In genomic region chr16:94190256-94190655, GRCm38 (mm10) we compare ENCODE assay signal across 18 mouse cellular contexts.
DNase-seq lines count a peak whose midpoint lies in the region; ATAC-seq and TF ChIP-seq lines count a peak whose summit lies in the region.
"Had no signal": no experiment of that assay in that cellular context is flagged by ENCODE, and none has a peak within 500 bp of the region (broad histone marks: within the 10 kb centered on the region; RNA-seq: fewer than 3 reads in every experiment).

No protein-coding gene starts in this region.

- H3K4me2 ChIP-seq in heart, postnatal 0 days (ENCODE audit: low read depth, low read length) = no peak overlapping the region
- H3K4me2 ChIP-seq: embryonic facial prominence, embryonic 12.5 days; forebrain, embryonic 13.5 days; forebrain, embryonic 15.5 days had no signal

- no peak for TF ChIP-seq EP300 in heart, postnatal 0 days (IDR thresholded peaks at IDR 0.05; ENCODE audit: low read depth)

- 0 out of 2 replicates have a peak, but pooled peaks cover 4% of the 10 kb centered on the region for H3K27me3 ChIP-seq in heart, postnatal 0 days (ENCODE audit: control insufficient read depth, insufficient read depth, low read length)
- no peaks in the 10 kb centered on the region for H3K27me3 ChIP-seq in cerebellum, adult 2 months (ENCODE audit: control insufficient read depth, insufficient read depth, low read length)

- intact Hi-C loops in gastrocnemius, adult 2 months (cut with DNase I) = no loop called here

- peak overlapping the region; percentile 87 for H3K27ac ChIP-seq in gastrocnemius, adult 2 months
- no peak overlapping the region for H3K27ac ChIP-seq in heart, postnatal 0 days (ENCODE audit: low read depth)
- H3K27ac ChIP-seq in cerebellum, adult 2 months (ENCODE audit: insufficient read depth, low read length) = no peak overlapping the region
- H3K27ac ChIP-seq: embryonic facial prominence, embryonic 10.5 days; embryonic facial prominence, embryonic 12.5 days; forebrain, embryonic 13.5 days; forebrain, embryonic 15.5 days had no signal

- H3K9me3 ChIP-seq in heart, postnatal 0 days (replicated peaks; ENCODE audit: control insufficient read depth, low read length) = no peaks in the 10 kb centered on the region
- H3K9me3 ChIP-seq: embryonic facial prominence, embryonic 10.5 days; embryonic facial prominence, embryonic 12.5 days; forebrain, embryonic 13.5 days; forebrain, embryonic 15.5 days had no signal

- ATAC-seq in heart, postnatal 0 days (ENCODE audit: insufficient read depth, low read depth) = no peak
- ATAC-seq: forebrain, embryonic 13.5 days; forebrain, embryonic 15.5 days; forebrain, postnatal 0 days had no signal

- H3K4me1 ChIP-seq in heart, postnatal 0 days (ENCODE audit: control insufficient read depth, insufficient read depth) = peaks cover 8% of the 10 kb centered on the region; the same call in 1 of the 2 replicates
- peaks cover 5% of the 10 kb centered on the region; the same call in 1 of the 2 replicates for H3K4me1 ChIP-seq in cerebellum, adult 2 months (ENCODE audit: control insufficient read depth, insufficient read depth, low read length)
- H3K4me1 ChIP-seq: embryonic facial prominence, embryonic 12.5 days had no signal

- H3K4me3 ChIP-seq in gastrocnemius, adult 2 months = no peak overlapping the region
- H3K4me3 ChIP-seq in heart, postnatal 0 days (ENCODE audit: low read depth, low read length) = no peak overlapping the region
- H3K4me3 ChIP-seq in cerebellum, adult 2 months (replicated peaks; ENCODE audit: insufficient read depth, low read depth, low read length) = no peak overlapping the region
- H3K4me3 ChIP-seq: embryonic facial prominence, embryonic 10.5 days; embryonic facial prominence, embryonic 12.5 days; forebrain, embryonic 13.5 days; forebrain, embryonic 15.5 days had no signal

- H3K9ac ChIP-seq in heart, postnatal 0 days (replicated peaks; ENCODE audit: low read depth, low read length) = no peak overlapping the region
- H3K9ac ChIP-seq: embryonic facial prominence, embryonic 12.5 days; forebrain, embryonic 13.5 days; forebrain, embryonic 15.5 days; forebrain, postnatal 0 days had no signal

- TF ChIP-seq CTCF in gastrocnemius, adult 2 months (IDR thresholded peaks at IDR 0.05) = peak; percentile 34; the same call in 1 of the 2 replicates
- peak; percentile 9; the same call in 1 of the 2 replicates for TF ChIP-seq CTCF in heart, postnatal 0 days (IDR thresholded peaks at IDR 0.05; ENCODE audit: low read depth)
- TF ChIP-seq CTCF in cerebellum, adult 2 months (IDR thresholded peaks at IDR 0.05; ENCODE audit: borderline replicate concordance, insufficient read depth, low read depth, low read length) = no peak

- WGBS in heart, postnatal 0 days = 47% methylated on average over 5 of the region's 5 CpGs
- WGBS in cerebellum, adult 2 months = 93% methylated on average over 5 of the region's 5 CpGs

- TF ChIP-seq POLR2A in cerebellum, adult 2 months (IDR thresholded peaks at IDR 0.05; ENCODE audit: borderline replicate concordance, insufficient read depth, low read length) = no peak

- no peaks in the 10 kb centered on the region for H3K36me3 ChIP-seq in heart, postnatal 0 days (replicated peaks; ENCODE audit: control insufficient read depth, insufficient read depth, low read length)
- H3K36me3 ChIP-seq: embryonic facial prominence, embryonic 10.5 days; embryonic facial prominence, embryonic 12.5 days; forebrain, embryonic 15.5 days had no signal

- peak; percentile 68 for DNase-seq in gastrocnemius, adult 2 months
- no peak for DNase-seq in gastrocnemius, postnatal 4 days (ENCODE audit: low spot score in 2 of 2)
- no peak for DNase-seq in heart, postnatal 0 days (ENCODE audit: low spot score)
- no peak for DNase-seq in heart, postnatal 4 days
- DNase-seq in cerebellum, adult 2 months = no peak
- DNase-seq: adrenal gland, adult 2 months; adrenal gland, postnatal 10 days; adrenal gland, postnatal 25 days; cerebellum, adult 11 months; cerebellum, adult 18-20 months; cerebellum, adult 9-10 months; cerebellum, postnatal 10 days; cerebellum, postnatal 25 days; forebrain, postnatal 0 days had no signal
